Mouse (Mus musculus) neural tube, embryonic 14.5 days (tissue): ENCODE measurements around the gene Ccdc183. TPM values are rescaled to one million over a fixed set of nuclear protein-coding genes. Genes with fewer than 3 reads are reported as not detected.

Experiments
- ATAC-seq: fragments of 200-750 bp; cut with Nextera tagmentation; 2 replicates; pipeline ENCODE4 v1.8.0; 2017; ENCODE audit warnings: low read depth, mild to moderate bottlenecking, moderate TSS enrichment, moderate library complexity
- H3K27ac ChIP-seq: fragments of 300-500 bp; sonication (generic); 2 replicates; pipeline ENCODE4 v1.5.1; 2014; ENCODE audit warnings: low read depth, mild to moderate bottlenecking, control low read depth, low read length, moderate library complexity, mixed read lengths
- H3K27me3 ChIP-seq: fragments of 300-500 bp; sonication (generic); 2 replicates; pipeline ENCODE4 v1.6.1; 2014; ENCODE audit warnings: low read length; ENCODE audit not compliant: control insufficient read depth, insufficient read depth
- H3K36me3 ChIP-seq: fragments of 300-500 bp; sonication (generic); 2 replicates; pipeline ENCODE4 v1.6.1; 2014; ENCODE audit warnings: low read length, mixed read lengths; ENCODE audit not compliant: control insufficient read depth, insufficient read depth
- H3K4me1 ChIP-seq: fragments of 300-500 bp; sonication (generic); 2 replicates; pipeline ENCODE4 v1.6.1; 2014; ENCODE audit warnings: low read length; ENCODE audit not compliant: control insufficient read depth, insufficient read depth
- H3K4me2 ChIP-seq: fragments of 300-500 bp; sonication (generic); 2 replicates; pipeline ENCODE4 v1.6.1; 2014; ENCODE audit warnings: mild to moderate bottlenecking, low read depth, low read length, control low read depth
- H3K4me3 ChIP-seq: fragments of 300-500 bp; sonication (generic); 2 replicates; pipeline ENCODE4 v1.5.1; 2014; ENCODE audit warnings: low read depth, low read length, control low read depth, mixed read lengths
- H3K9ac ChIP-seq: fragments of 300-500 bp; sonication (generic); replicated peaks from 2 replicates; pipeline ENCODE4 v1.6.1; 2014; ENCODE audit warnings: low read depth, mild to moderate bottlenecking, control low read depth, low read length, mixed read lengths
- H3K9me3 ChIP-seq: fragments of 300-500 bp; sonication (generic); 2 replicates; pipeline ENCODE4 v1.6.1; 2016; ENCODE audit warnings: low read length; ENCODE audit not compliant: control insufficient read depth
- WGBS: fragments of 180-500 bp; shearing (Covaris S2); extraction: QIAGEN DNeasy Blood & Tissue Kit; methylation state at CpG from one replicate; pipeline ENCODE4 v1.1.7; 2014; 5-methylcytosine and 5-hydroxymethylcytosine counted together
- polyA plus RNA-seq: library from polyadenylated mRNA; unstranded; fragments of >200 nt; fragmentation: Nextera tagmentation; extraction: Ambion mirVana; gene quantifications from 2 replicates; pipeline ENCODE4 v1.2.1, GENCODE M21; 2014

Gene Ccdc183
- polyA plus RNA-seq, 1 experiment from 2014 or later, result 0.33 TPM

DNA sequence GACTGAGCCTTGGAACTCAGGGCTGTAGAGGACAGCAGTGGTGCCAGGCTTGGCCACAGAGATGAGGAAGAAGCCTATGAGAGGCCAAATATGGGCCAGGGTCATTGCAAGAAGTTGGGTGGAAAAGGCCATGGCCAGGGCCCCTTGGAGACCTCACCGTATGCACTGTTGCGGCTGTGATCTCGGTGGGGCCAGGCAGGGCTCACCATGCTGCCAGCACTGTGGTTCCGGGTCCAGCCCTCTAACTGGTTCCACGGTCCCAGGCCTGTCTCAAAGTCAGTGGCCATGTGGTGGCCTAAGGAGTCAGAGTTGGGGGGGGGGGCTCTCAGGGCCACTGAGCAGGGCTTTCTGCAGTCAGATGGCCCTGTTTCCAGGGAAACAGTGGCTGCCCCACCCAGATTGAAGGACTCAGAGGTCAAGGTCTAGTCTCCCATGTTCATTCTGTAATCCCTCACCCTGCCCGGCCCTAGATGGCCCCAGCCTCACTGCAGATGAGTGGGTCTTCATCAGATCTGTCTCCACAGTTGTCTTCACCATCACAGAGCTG lies 48.9 kb downstream of the Ccdc183 start:
- peaks cover 19% of the 10 kb centered on the region for H3K36me3 ChIP-seq
- no peak overlapping the region for H3K4me2 ChIP-seq
- no peak for ATAC-seq
- no peak overlapping the region for H3K4me3 ChIP-seq
- WGBS, result 90% methylated on average over 6 of the region's 6 CpGs
- H3K4me1 ChIP-seq, result peaks cover 2% of the 10 kb centered on the region
- no peaks in the 10 kb centered on the region for H3K27me3 ChIP-seq
- no peak overlapping the region for H3K9ac ChIP-seq
- no peak overlapping the region for H3K27ac ChIP-seq
- H3K9me3 ChIP-seq, result no peaks in the 10 kb centered on the region

DNA sequence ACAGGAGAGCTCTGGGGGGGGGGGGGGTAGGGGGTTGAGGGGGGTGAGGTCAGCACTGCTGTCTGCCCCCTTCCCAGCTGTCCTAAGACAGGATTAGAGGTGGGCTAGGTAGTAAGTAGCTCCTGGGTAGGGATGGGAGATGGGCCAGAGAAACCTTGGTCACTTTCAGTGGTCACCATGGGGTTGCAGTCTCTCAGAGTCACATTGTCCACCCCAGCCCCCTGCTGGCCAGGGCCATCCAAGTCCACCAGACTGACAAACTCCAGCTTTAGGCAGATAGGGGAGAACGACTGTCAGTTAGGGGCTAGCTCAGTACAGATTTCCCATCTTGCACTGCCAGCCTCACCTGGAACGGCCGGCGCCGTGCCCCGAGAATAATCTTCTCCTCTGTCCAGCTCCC lies 50.9 kb downstream of the Ccdc183 start:
- 84% methylated on average over 6 of the region's 6 CpGs for WGBS
- Histone ChIP-seq H3K9ac (no peak overlapping the region), H3K27me3 (no peaks in the 10 kb centered on the region), H3K4me2 (no peak overlapping the region), H3K27ac (no peak overlapping the region), H3K4me3 (no peak overlapping the region), H3K9me3 (no peaks in the 10 kb centered on the region), H3K4me1 (no peaks in the 10 kb centered on the region), H3K36me3 (peaks cover 39% of the 10 kb centered on the region)
- ATAC-seq, result no peak

DNA sequence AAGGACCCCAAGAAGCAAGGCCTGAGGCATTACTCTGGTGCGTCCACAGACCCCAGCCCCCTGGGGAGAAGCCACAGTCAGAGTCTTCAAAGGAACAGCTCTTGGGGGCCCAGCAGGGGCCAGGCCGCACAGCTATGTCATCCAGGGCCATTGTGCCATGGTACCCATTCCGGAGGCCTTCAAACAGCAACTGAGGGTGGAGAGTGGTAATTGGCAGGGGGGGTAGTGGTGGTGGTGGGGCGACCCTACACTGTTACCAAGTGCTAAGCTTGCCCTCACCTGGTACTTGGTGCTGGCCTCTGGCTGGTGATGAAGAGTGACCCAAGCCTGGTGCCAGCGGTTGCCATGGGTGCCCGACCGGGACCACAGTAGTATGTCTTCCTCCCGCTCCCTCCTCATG lies 51.7 kb downstream of the Ccdc183 start:
- Histone ChIP-seq H3K4me3 (no peak overlapping the region), H3K4me2 (no peak overlapping the region), H3K36me3 (peaks cover 47% of the 10 kb centered on the region), H3K27ac (no peak overlapping the region), H3K9me3 (no peaks in the 10 kb centered on the region), H3K27me3 (no peaks in the 10 kb centered on the region), H3K4me1 (no peaks in the 10 kb centered on the region), H3K9ac (no peak overlapping the region)
- ATAC-seq, result no peak
- 84% methylated on average over 8 of the region's 8 CpGs for WGBS

DNA sequence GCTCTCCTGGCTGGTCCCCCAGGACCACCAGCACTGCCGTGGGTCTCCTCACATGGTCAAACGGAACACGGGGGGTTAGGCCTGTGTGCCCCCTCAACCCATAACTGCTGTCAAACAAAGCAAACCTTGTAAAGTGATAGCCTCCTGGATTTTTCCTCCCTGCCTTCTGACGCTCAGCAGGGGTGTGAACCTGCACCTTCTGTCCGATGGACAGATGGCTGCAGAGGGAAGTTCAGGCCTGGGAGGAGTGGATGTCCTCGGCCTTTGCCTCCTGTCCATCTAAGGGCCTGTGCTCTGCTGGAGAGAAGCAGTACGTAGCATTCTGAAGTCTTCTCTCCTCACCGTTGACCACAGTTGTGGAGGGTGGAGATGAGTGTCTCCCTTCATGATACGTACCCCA lies 55.5 kb downstream of the Ccdc183 start:
- 86% methylated on average over 9 of the region's 9 CpGs for WGBS
- Histone ChIP-seq H3K27me3 (no peaks in the 10 kb centered on the region), H3K27ac (no peak overlapping the region), H3K4me3 (no peak overlapping the region), H3K4me2 (no peak overlapping the region), H3K9ac (no peak overlapping the region), H3K4me1 (peaks cover 15% of the 10 kb centered on the region), H3K9me3 (no peaks in the 10 kb centered on the region), H3K36me3 (peaks cover 52% of the 10 kb centered on the region)
- no peak for ATAC-seq

DNA sequence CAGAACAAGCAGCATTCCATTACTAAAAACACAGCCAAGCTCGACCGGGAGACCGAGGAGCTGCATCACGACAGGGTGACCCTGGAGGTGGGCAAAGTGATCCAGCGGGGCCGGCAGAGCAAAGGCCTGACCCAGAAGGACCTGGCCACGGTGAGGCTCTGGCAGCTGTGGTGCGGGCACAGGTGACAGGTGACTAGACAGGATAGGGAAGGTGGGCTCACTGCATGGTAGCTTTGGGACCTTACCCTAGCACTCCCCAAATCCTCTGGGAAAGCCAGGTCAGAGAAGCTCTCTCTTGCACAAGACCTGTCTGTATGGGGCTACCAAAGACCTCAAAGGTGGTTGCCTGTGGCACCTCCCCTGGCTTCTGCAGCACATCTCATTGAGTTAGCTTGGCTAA lies 56.9 kb downstream of the Ccdc183 start:
- H3K27me3 ChIP-seq, result no peaks in the 10 kb centered on the region
- no peak overlapping the region for H3K4me2 ChIP-seq
- H3K9ac ChIP-seq, result no peak overlapping the region
- 95% methylated on average over 8 of the region's 8 CpGs for WGBS
- no peaks in the 10 kb centered on the region for H3K9me3 ChIP-seq
- H3K4me3 ChIP-seq, result no peak overlapping the region
- peaks cover 22% of the 10 kb centered on the region for H3K4me1 ChIP-seq
- H3K27ac ChIP-seq, result no peak overlapping the region
- peaks cover 50% of the 10 kb centered on the region for H3K36me3 ChIP-seq
- no peak for ATAC-seq

DNA sequence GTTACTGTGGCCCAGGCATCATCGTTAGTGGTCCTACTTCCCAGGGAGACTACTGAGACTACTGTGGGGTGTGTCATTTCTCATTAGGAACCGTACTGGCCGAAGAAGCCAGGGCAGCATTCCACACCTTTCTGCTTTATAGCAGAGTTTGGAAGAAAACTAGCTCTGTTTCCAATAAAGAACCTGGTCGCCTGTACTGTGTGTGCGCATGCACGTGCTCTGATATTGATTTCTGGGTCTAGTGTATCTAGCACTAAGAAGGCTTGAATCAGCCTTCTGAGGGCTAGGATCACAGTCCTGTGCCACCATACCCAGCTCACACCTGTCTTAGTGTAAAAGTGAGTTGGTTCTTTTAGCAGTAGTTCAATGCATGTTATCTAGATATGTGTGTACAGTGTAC lies 58.7 kb downstream of the Ccdc183 start:
- H3K36me3 ChIP-seq, result peaks cover 39% of the 10 kb centered on the region
- no peaks in the 10 kb centered on the region for H3K27me3 ChIP-seq
- H3K27ac ChIP-seq, result no peak overlapping the region
- peak overlapping the region; percentile 87 for H3K4me2 ChIP-seq
- H3K4me3 ChIP-seq, result peak overlapping the region; percentile 68
- H3K9me3 ChIP-seq, result no peaks in the 10 kb centered on the region
- peaks cover 22% of the 10 kb centered on the region for H3K4me1 ChIP-seq
- H3K9ac ChIP-seq, result 0 out of 2 replicates have a peak overlapping the region, but pooled peaks have one; percentile 70
- ATAC-seq, result no peak
- 80% methylated on average over 6 of the region's 6 CpGs for WGBS

Other genes starting within 250 kb of the Ccdc183 start
- gene Sapcd2, start 245.4 kb downstream of the Ccdc183 start, polyA plus RNA-seq, result 6.9 and 7.8 TPM in 2 replicates
- 1.6 and 10.6 TPM in 2 replicates for gene Entpd2, start 221.8 kb downstream of the Ccdc183 start, polyA plus RNA-seq
- gene Npdc1, start 218.3 kb downstream of the Ccdc183 start, polyA plus RNA-seq, result 397 and 496 TPM in 2 replicates
- gene Fut7, start 194.4 kb downstream of the Ccdc183 start, polyA plus RNA-seq, result 0.17 and 0.23 TPM in 2 replicates
- gene Abca2, start 189.0 kb downstream of the Ccdc183 start, polyA plus RNA-seq, result 16.2 and 17.0 TPM in 2 replicates
- 1.5 and 2.4 TPM in 2 replicates for gene Clic3, start 160.8 kb downstream of the Ccdc183 start, polyA plus RNA-seq
- 94.5 and 124 TPM in 2 replicates for gene Paxx, start 156.6 kb downstream of the Ccdc183 start, polyA plus RNA-seq
- 5.6 and 87.6 TPM in 2 replicates for gene Ptgds, start 147.6 kb downstream of the Ccdc183 start, polyA plus RNA-seq
- gene Lcn12, start 123.8 kb downstream of the Ccdc183 start, polyA plus RNA-seq, result not detected in 2 replicates
- gene Fbxw5, start 116.9 kb downstream of the Ccdc183 start, polyA plus RNA-seq, result 124 and 137 TPM in 2 replicates
- 5.6 and 6.8 TPM in 2 replicates for gene C8g, start 116.0 kb downstream of the Ccdc183 start, polyA plus RNA-seq
- 12.6 and 14.8 TPM in 2 replicates for gene Traf2, start 70.7 kb downstream of the Ccdc183 start, polyA plus RNA-seq
- gene Edf1, start 59.8 kb downstream of the Ccdc183 start, polyA plus RNA-seq, result 373 and 390 TPM in 2 replicates
- 2.2 and 2.3 TPM in 2 replicates for gene Mamdc4, start 42.8 kb downstream of the Ccdc183 start, polyA plus RNA-seq
- gene Phpt1, start 42.5 kb downstream of the Ccdc183 start, polyA plus RNA-seq, result 184 and 209 TPM in 2 replicates
- gene Ajm1, start 35.9 kb downstream of the Ccdc183 start, polyA plus RNA-seq, result 8.1 and 13.3 TPM in 2 replicates
- 64.2 and 66.6 TPM in 2 replicates for gene Rabl6, start 9.2 kb downstream of the Ccdc183 start, polyA plus RNA-seq
- 48.5 and 55.3 TPM in 2 replicates for gene Tmem141, start 4.3 kb upstream of the Ccdc183 start, polyA plus RNA-seq
- 0.63 and 3.3 TPM in 2 replicates for gene Fcna, start 10.4 kb upstream of the Ccdc183 start, polyA plus RNA-seq
- not detected in 2 replicates for gene Lcn8, start 35.4 kb upstream of the Ccdc183 start, polyA plus RNA-seq
- not detected in 2 replicates for gene Lcn5, start 40.3 kb upstream of the Ccdc183 start, polyA plus RNA-seq
- gene Lcn6, start 59.1 kb upstream of the Ccdc183 start, polyA plus RNA-seq, result not detected in 2 replicates
- gene Lcn10, start 65.0 kb upstream of the Ccdc183 start, polyA plus RNA-seq, result not detected in 2 replicates
- gene Obp2a, start 82.4 kb upstream of the Ccdc183 start, polyA plus RNA-seq, result not detected in 2 replicates
- 138 and 160 TPM in 2 replicates for gene Bmyc, start 89.1 kb upstream of the Ccdc183 start, polyA plus RNA-seq
- gene Obp2b, start 119.3 kb upstream of the Ccdc183 start, polyA plus RNA-seq, result not detected in 2 replicates
- gene Lcn3, start 147.9 kb upstream of the Ccdc183 start, polyA plus RNA-seq, result not detected in 2 replicates
- gene Lcn11, start 159.3 kb upstream of the Ccdc183 start, polyA plus RNA-seq, result not detected in 2 replicates
- not detected in 2 replicates for gene Gm13539, start 164.6 kb upstream of the Ccdc183 start, polyA plus RNA-seq
- gene Glt6d1, start 198.2 kb upstream of the Ccdc183 start, polyA plus RNA-seq, result not detected in 2 replicates
- gene Lcn9, start 205.5 kb upstream of the Ccdc183 start, polyA plus RNA-seq, result not detected in 2 replicates
- gene Sohlh1, start 229.6 kb upstream of the Ccdc183 start, polyA plus RNA-seq, result not detected in 2 replicates
- gene Kcnt1, start 246.1 kb upstream of the Ccdc183 start, polyA plus RNA-seq, result 18.9 and 22.9 TPM in 2 replicates